Mouse (Mus musculus): ENCODE data around the gene Coro7. TPM values are rescaled to one million over a fixed set of nuclear protein-coding genes. Genes with fewer than 3 reads are reported as not detected.

Coro7 gene
- 229 and 325 TPM in 2 replicates for total RNA-seq (2023)

DNA sequence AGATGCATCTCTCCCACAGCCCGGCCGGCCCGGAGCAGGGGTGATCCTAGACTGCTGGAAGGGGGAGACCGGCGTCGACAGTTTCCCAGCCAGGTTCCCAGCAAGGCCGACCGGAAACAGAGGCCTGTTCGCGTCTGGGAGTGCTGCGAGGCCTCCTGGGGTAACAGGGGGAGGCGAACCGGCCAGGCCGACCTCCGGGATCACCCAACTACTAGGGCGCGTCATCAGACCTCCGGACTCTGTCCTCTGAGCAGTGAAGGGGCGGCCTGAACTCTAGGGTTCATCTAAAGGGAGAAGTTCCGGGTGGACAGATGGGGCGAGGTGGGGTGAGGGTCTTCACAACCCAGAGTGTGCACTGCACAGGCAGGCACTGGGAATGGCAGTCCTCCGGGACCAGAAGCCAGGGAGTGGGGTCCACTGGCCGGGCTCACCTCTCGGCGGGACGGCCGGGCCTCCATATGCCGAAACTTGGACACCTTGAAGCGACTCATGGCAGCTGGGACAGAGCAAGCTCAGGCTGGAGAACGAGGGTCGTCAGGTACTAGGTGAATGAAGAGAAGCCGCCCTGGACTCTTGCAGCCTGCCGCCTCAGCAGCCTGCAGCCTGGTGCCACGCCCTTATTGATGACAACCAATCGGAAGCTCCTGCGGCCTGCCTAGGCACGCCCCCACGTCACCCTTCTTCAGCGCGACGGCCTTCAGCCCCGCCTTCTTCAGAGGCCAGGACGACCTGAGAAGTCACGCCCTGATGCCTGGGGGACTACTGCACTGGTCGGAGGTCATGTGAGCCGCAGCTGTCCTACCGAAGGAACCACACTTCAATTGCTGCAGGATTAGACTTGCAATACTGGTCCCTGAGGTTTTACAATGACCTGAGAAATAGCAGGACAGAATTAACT lies at the start of gene Coro7:
TSS of gene Coro7 (minus strand) at position 657 of the 898 bp plus-strand sequence.

GRCm38 (mm10) chr16:4725780-4726527 lies 46.4 kb upstream of the Coro7 start, which contains the start of gene Hmox2:
Gene Hmox2, plus strand, starts transcription at chr16:4726361.

DNA sequence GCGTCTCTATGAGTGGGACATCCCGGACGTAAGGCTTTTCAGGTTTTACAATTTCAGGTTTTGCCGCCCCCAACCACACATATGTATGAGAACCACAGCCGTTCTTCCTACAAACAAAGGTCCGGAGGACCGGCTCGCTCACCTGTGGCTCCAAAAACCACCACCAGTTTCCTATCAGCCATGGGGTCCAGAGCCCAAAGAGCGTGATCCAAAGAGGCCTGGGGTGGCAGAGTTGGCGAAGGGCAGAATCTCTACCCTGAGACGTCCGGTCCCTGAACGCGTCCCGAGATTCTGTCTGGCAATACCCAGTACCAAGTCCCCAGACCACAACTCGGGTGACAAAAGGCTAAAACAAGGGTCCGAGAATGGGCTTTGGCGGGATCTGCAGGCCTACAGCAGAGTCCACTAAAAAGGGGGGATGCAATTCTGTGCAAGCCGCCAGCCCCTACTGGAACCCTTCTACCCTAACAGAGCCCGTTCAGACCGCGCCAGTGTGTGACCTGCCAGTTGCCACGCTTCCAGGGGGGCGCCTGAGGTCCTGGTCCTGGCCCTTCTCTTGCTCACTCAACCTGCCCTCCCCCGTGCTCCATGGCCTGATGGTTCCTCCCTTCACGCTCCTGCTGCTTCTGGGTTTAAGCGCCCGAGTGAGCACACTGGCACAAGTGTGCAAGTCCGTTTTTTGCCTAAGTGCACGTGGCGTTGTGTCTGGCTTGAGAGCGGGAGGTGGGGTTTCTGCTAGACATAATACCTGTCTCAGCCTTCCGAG lies 39.4 kb upstream of the Coro7 start, which contains the start of gene Nmral1:
TSS of gene Nmral1 (minus strand) at position 604 of the 766 bp plus-strand sequence.

DNA sequence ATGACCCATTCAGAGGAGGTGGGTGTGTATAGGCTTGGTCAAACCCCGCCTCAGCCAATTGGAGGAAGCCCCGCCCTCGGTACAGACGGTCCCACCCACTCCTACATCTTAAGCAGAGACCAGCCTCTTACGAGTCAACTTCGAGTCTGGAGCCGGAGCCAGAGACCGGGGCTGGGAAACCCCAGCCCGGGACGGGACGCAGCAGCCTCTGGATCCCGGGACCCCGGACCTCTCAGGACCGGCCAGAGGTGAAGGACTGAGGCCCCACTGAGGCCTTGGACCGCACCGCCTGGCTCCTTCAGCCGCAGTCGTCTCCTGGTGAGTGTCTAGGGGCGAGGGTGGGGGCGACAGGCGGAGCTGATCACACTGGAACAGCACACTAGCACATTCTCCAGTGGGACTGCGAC lies 39.7 kb downstream of the Coro7 start, which contains the start of the genes Vasn and Dnaja3:
TSS of gene Vasn (plus strand) at position 111 of the 407 bp plus-strand sequence.
TSS of gene Dnaja3 (plus strand) at position 159 of the 407 bp plus-strand sequence.

GRCm38 (mm10) chr16:4624481-4625110 lies 55.0 kb downstream of the Coro7 start, which contains the start of gene Pam16:
Gene Pam16, minus strand, starts transcription at chr16:4624988.

GRCm38 (mm10) chr16:4593971-4594813 lies 85.4 kb downstream of the Coro7 start, which contains the start of gene Glis2:
Gene Glis2, plus strand, starts transcription at chr16:4594713.

Other genes starting within 250 kb of the Coro7 start
- gene Srl, start 138.0 kb downstream of the Coro7 start, total RNA-seq (2023) = 0.41 and 0.64 TPM in 2 replicates
- 6.7 and 8.5 TPM in 2 replicates for gene Tfap4, start 119.9 kb downstream of the Coro7 start, total RNA-seq (2023)
- gene Glis2, start 85.1 kb downstream of the Coro7 start, total RNA-seq (2023) = 0.38 and 0.88 TPM in 2 replicates
- gene Pam16, start 54.8 kb downstream of the Coro7 start, total RNA-seq (2023) = 28.9 and 42.8 TPM in 2 replicates
- gene Vasn, start 39.8 kb downstream of the Coro7 start, total RNA-seq (2023) = 0.32 TPM in 2 replicates
- 6.0 TPM in 2 replicates for gene Dnaja3, start 39.8 kb downstream of the Coro7 start, total RNA-seq (2023)
- 12.3 and 12.5 TPM in 2 replicates for gene Nmral1, start 39.6 kb upstream of the Coro7 start, total RNA-seq (2023)
- gene Hmox2, start 46.6 kb upstream of the Coro7 start, total RNA-seq (2023) = 38.0 and 39.2 TPM in 2 replicates
- 17.8 and 20.7 TPM in 2 replicates for gene Cdip1, start 110.5 kb upstream of the Coro7 start, total RNA-seq (2023)
- not detected in 2 replicates for gene 4930562C15Rik, start 155.6 kb upstream of the Coro7 start, total RNA-seq (2023)
- gene Ubald1, start 200.5 kb upstream of the Coro7 start, total RNA-seq (2023) = 53.8 and 60.0 TPM in 2 replicates
- gene Mgrn1, start 206.5 kb upstream of the Coro7 start, total RNA-seq (2023) = 55.0 and 72.6 TPM in 2 replicates

Data from neutrophil, adult 65 days (primary cell).